Mouse (Mus musculus) spleen, adult 2 months (tissue): ENCODE data around the gene Syne3. TPM values are rescaled to one million over a fixed set of nuclear protein-coding genes. Genes with fewer than 3 reads are reported as not detected.

ENCODE experiments used
- DNase-seq, 2 experiments: peaks; one replicate each; pipeline versions ENCODE4 v3.0.0 to v3.0.0-alpha.2; 2012 to 2021; ENCODE audit warnings: low spot score in 2 of 2, low read depth in 1 of 2
- H3K27ac ChIP-seq: fragments of 200-500 bp; 2 replicates; pipeline ENCODE4 v1.5.1; 2012; ENCODE audit warnings: low read length, inconsistent platforms; ENCODE audit not compliant: insufficient read depth
- H3K27me3 ChIP-seq: fragments of 200-500 bp; 2 replicates; pipeline ENCODE4 v1.6.1; 2012; ENCODE audit warnings: mild to moderate bottlenecking, moderate library complexity, low read length, inconsistent platforms; ENCODE audit not compliant: control insufficient read depth, insufficient read depth
- H3K36me3 ChIP-seq: fragments of 200-500 bp; 2 replicates; pipeline ENCODE4 v1.6.1; 2012; ENCODE audit warnings: mild to moderate bottlenecking, low read length, inconsistent platforms; ENCODE audit not compliant: control insufficient read depth, insufficient read depth
- H3K4me1 ChIP-seq: fragments of 200-500 bp; 2 replicates; pipeline ENCODE4 v1.6.1; 2011; ENCODE audit warnings: inconsistent platforms; ENCODE audit not compliant: control insufficient read depth, insufficient read depth, insufficient read length
- H3K4me3 ChIP-seq: fragments of 200-500 bp; 2 replicates; pipeline ENCODE4 v1.5.1; 2011; ENCODE audit warnings: mild to moderate bottlenecking, inconsistent platforms; ENCODE audit not compliant: insufficient read depth, insufficient read length; ENCODE audit errors: extremely low read depth
- CTCF ChIP-seq: fragments of 200-500 bp; IDR thresholded peaks from 2 replicates; pipeline ENCODE4 v1.5.1; 2011; ENCODE audit warnings: mild to moderate bottlenecking, inconsistent platforms; ENCODE audit not compliant: insufficient read depth, insufficient read length, insufficient replicate concordance; ENCODE audit errors: extremely low read depth
- POLR2A ChIP-seq: fragments of 200-500 bp; IDR thresholded peaks from 2 replicates; pipeline ENCODE4 v1.6.1; 2011; ENCODE audit warnings: low read depth, low read length, inconsistent platforms
- WGBS: fragments of 180-500 bp; shearing (Covaris S2); methylation state at CpG from one replicate; pipeline ENCODE4 v1.1.7; 2018; 5-methylcytosine and 5-hydroxymethylcytosine counted together
- polyA plus RNA-seq: library from polyadenylated mRNA; depleted of rRNA; stranded (reverse); fragments of >200 nt; gene quantifications from 2 replicates; pipeline ENCODE4 v1.2.3, GENCODE M21; 2012

Gene Syne3
- polyA plus RNA-seq, 1 experiment: 5.4 TPM

- no peak overlapping the region for H3K27ac ChIP-seq
- WGBS: 95% methylated on average over 5 of the region's 5 CpGs
- no peak overlapping the region for H3K4me3 ChIP-seq
- H3K4me1 ChIP-seq: no peaks in the 10 kb centered on the region
- H3K36me3 ChIP-seq: peaks cover 12% of the 10 kb centered on the region
- H3K27me3 ChIP-seq: no peaks in the 10 kb centered on the region
- TF ChIP-seq POLR2A (no peak), CTCF (no peak)
- no peak for DNase-seq
These were observed 33.5 kb upstream of the Syne3 start for GRCm38 (mm10) chr12:105043081-105043480.

- H3K27ac ChIP-seq: peak overlapping the region; percentile 31; the same call in 1 of the 2 replicates
These were observed 31.3 kb upstream of the Syne3 start for GRCm38 (mm10) chr12:105040950-105041349.

GRCm38 (mm10) chr12:105039578-105040289, 30.1 kb upstream of the Syne3 start:
- H3K27me3 ChIP-seq: no peaks in the 10 kb centered on the region
- DNase-seq: no peak
- no peak overlapping the region for H3K4me3 ChIP-seq
- WGBS: 83% methylated on average over 12 of the region's 12 CpGs
- TF ChIP-seq CTCF: no peak
- TF ChIP-seq POLR2A: no peak
- peaks cover 12% of the 10 kb centered on the region for H3K36me3 ChIP-seq
- peak overlapping the region; percentile 25; the same call in 1 of the 2 replicates for H3K27ac ChIP-seq
- H3K4me1 ChIP-seq: no peaks in the 10 kb centered on the region

More at GRCm38 (mm10) chr12:105040950-105041349, 31.3 kb upstream of the Syne3 start:
- WGBS: 81% methylated on average over 7 of the region's 7 CpGs
- Histone ChIP-seq H3K4me1 (no peaks in the 10 kb centered on the region), H3K27me3 (no peaks in the 10 kb centered on the region), H3K4me3 (no peak overlapping the region), H3K36me3 (peaks cover 12% of the 10 kb centered on the region)
- TF ChIP-seq CTCF (no peak), POLR2A (no peak)
- DNase-seq: no peak

- no peak for DNase-seq
- H3K36me3 ChIP-seq: peaks cover 12% of the 10 kb centered on the region
- H3K4me3 ChIP-seq: no peak overlapping the region
- peak overlapping the region; percentile 1; the same call in 1 of the 2 replicates for H3K27ac ChIP-seq
- no peaks in the 10 kb centered on the region; the same call in 1 of the 2 replicates for H3K4me1 ChIP-seq
- no peaks in the 10 kb centered on the region for H3K27me3 ChIP-seq
- 83% methylated on average over 7 of the region's 7 CpGs for whole genome bisulfite sequencing
- TF ChIP-seq POLR2A (no peak), CTCF (no peak)
These were observed 29.3 kb upstream of the Syne3 start for GRCm38 (mm10) chr12:105038918-105039317.

GRCm38 (mm10) chr12:105038211-105038610, 28.6 kb upstream of the Syne3 start:
- TF ChIP-seq CTCF (no peak), POLR2A (no peak)
- no peak for DNase-seq
- Histone ChIP-seq H3K36me3 (peaks cover 12% of the 10 kb centered on the region), H3K27me3 (no peaks in the 10 kb centered on the region), H3K27ac (peak overlapping the region; percentile 1; the same call in 1 of the 2 replicates), H3K4me3 (no peak overlapping the region), H3K4me1 (no peaks in the 10 kb centered on the region; the same call in 1 of the 2 replicates)
- WGBS: 84% methylated on average over 11 of the region's 11 CpGs

- WGBS: 74% methylated on average over 14 of the region's 14 CpGs
- DNase-seq: no peak
- no peaks in the 10 kb centered on the region; the same call in 1 of the 2 replicates for H3K4me1 ChIP-seq
- no peak overlapping the region; the same call in 1 of the 2 replicates for H3K27ac ChIP-seq
- peaks cover 2% of the 10 kb centered on the region; the same call in 1 of the 2 replicates for H3K36me3 ChIP-seq
- no peaks in the 10 kb centered on the region for H3K27me3 ChIP-seq
- no peak overlapping the region for H3K4me3 ChIP-seq
- no peak for TF ChIP-seq CTCF
- no peak for TF ChIP-seq POLR2A
These were observed 24.6 kb upstream of the Syne3 start for GRCm38 (mm10) chr12:105034130-105034769.
